ENCODE assay signal across 8 mouse cellular contexts in genomic region chr14:118236886-118237289, GRCm38 (mm10). TPM values are rescaled to one million over a fixed set of nuclear protein-coding genes. Genes with fewer than 3 reads are reported as not detected.
DNase-seq lines count a peak whose midpoint lies in the region; ATAC-seq lines count a peak whose summit lies in the region.

Sox21 (minus strand) TSS chr14:118237030.

- ATAC-seq in granulocyte monocyte progenitor cell, adult 5-6 weeks (replicated peaks; ENCODE audit: poor library complexity, severe bottlenecking): 0 out of 2 replicates have a peak, but pooled peaks have one; percentile 4
- peak; percentile 62 for ATAC-seq in liver, embryonic 16.5 days (ENCODE audit: low read depth)
- ATAC-seq in neural tube, embryonic 14.5 days (ENCODE audit: low read depth): peak; percentile 82

- H3K36me3 ChIP-seq in liver, embryonic 16.5 days (ENCODE audit: control insufficient read depth, insufficient read depth): no peaks in the 10 kb centered on the region
- no peaks in the 10 kb centered on the region for H3K36me3 ChIP-seq in neural tube, embryonic 14.5 days (ENCODE audit: control insufficient read depth, insufficient read depth, low read length)

- H3K4me3 ChIP-seq in brown adipose tissue, adult 24 weeks (ENCODE audit: insufficient read depth, low read depth, low read length): peak within 1 kb of the TSS; percentile 55
- peak within 1 kb of the TSS; percentile 52 for H3K4me3 ChIP-seq in liver, embryonic 16.5 days (ENCODE audit: low read depth, low read length)
- H3K4me3 ChIP-seq in neural tube, embryonic 14.5 days (ENCODE audit: low read depth, low read length): peak within 1 kb of the TSS; percentile 54

- H3K27me3 ChIP-seq in liver, embryonic 16.5 days (ENCODE audit: control insufficient read depth, insufficient read depth, low read depth, low read length): peaks cover 83% of the 10 kb centered on the region
- peaks cover 21% of the 10 kb centered on the region for H3K27me3 ChIP-seq in neural tube, embryonic 14.5 days (ENCODE audit: control insufficient read depth, insufficient read depth, low read length)

- under 1% methylated on average over 30 of the region's 34 CpGs for WGBS in liver, embryonic 16.5 days (ENCODE audit: insufficient replicate concordance)
- under 1% methylated on average over 34 of the region's 34 CpGs for WGBS in neural tube, embryonic 14.5 days

- no peaks in the 10 kb centered on the region for H3K9me3 ChIP-seq in liver, embryonic 16.5 days (replicated peaks; ENCODE audit: control insufficient read depth, low read length)
- H3K9me3 ChIP-seq in neural tube, embryonic 14.5 days (ENCODE audit: control insufficient read depth, low read length): no peaks in the 10 kb centered on the region

- H3K9ac ChIP-seq in liver, embryonic 16.5 days (ENCODE audit: low read depth, low read length): no peak within 1 kb of the TSS
- H3K9ac ChIP-seq in neural tube, embryonic 14.5 days (replicated peaks; ENCODE audit: low read depth, low read length): peak within 1 kb of the TSS; percentile 66

- peak within 1 kb of the TSS; percentile 65 for H3K4me2 ChIP-seq in liver, embryonic 16.5 days (ENCODE audit: low read depth, low read length)
- H3K4me2 ChIP-seq in neural tube, embryonic 14.5 days (ENCODE audit: low read depth, low read length): peak within 1 kb of the TSS; percentile 82

- H3K27ac ChIP-seq in brown adipose tissue, adult 24 weeks (replicated peaks; ENCODE audit: low read depth, low read length): no peak within 1 kb of the TSS
- H3K27ac ChIP-seq in liver, embryonic 16.5 days (ENCODE audit: low read length): no peak within 1 kb of the TSS
- peak within 1 kb of the TSS; percentile 78 for H3K27ac ChIP-seq in neural tube, embryonic 14.5 days (ENCODE audit: low read depth, low read length)

- peaks cover 2% of the 10 kb centered on the region; the same call in 1 of the 2 replicates for H3K4me1 ChIP-seq in brown adipose tissue, adult 24 weeks (ENCODE audit: control insufficient read depth, insufficient read depth, insufficient read length, low read length)
- H3K4me1 ChIP-seq in liver, embryonic 16.5 days (ENCODE audit: control insufficient read depth, low read depth, low read length): no peaks in the 10 kb centered on the region; the same call in none of the 2 replicates
- H3K4me1 ChIP-seq in neural tube, embryonic 14.5 days (ENCODE audit: control insufficient read depth, insufficient read depth, low read length): peaks cover 21% of the 10 kb centered on the region; the same call in 1 of the 2 replicates

- peak in 1 of 2 experiments; percentile 39 for DNase-seq in left cerebral cortex, adult 18-20 months (ENCODE audit: low spot score in 2 of 2)
- DNase-seq in left cerebral cortex, adult 11 months (ENCODE audit: low spot score): no peak
- peak; percentile 52 for DNase-seq in kidney, postnatal 10 days
- no peak for DNase-seq in gastrocnemius, adult 8-10 months (ENCODE audit: low spot score in 2 of 2)

RNA-seq across cellular contexts. Expression of gene Sox21, which starts in this region (rescaled TPM):
- 10 to 100 TPM; 12.9 to 13.0 TPM for total RNA-seq in left cerebral cortex, adult 18-20 months (2021)
- polyA plus RNA-seq in brown adipose tissue, adult 24 weeks (2012; ENCODE audit: insufficient read depth, insufficient read length, missing spikeins): not detected in 2 replicates
- total RNA-seq in granulocyte monocyte progenitor cell, adult 5-6 weeks (2014; fragmentation: Nextera tagmentation): not detected in 2 replicates
- not detected in 2 replicates for total RNA-seq in granulocyte monocyte progenitor cell, adult 5-6 weeks (2017)
- not detected in 2 replicates for polyA plus RNA-seq in liver, embryonic 16.5 days (2015; fragmentation: Nextera tagmentation; extraction: Ambion mirVana)
- polyA plus RNA-seq in neural tube, embryonic 14.5 days (2014; fragmentation: Nextera tagmentation; extraction: Ambion mirVana): 6.9 and 7.3 TPM in 2 replicates
- total RNA-seq in gastrocnemius, adult 8-10 months (2022): not detected

Comparison
In these comparisons a context has a peak if more than half of its experiments do, and no peak if none do; other contexts are left out.
1. RNA of gene Sox21 (total RNA-seq): 12.9 to 13.0 TPM in left cerebral cortex, adult 18-20 months; not detected in granulocyte monocyte progenitor cell, adult 5-6 weeks and not detected in gastrocnemius, adult 8-10 months; every median in the first group is over 10 times any median in the second.
2. Peak in ATAC-seq in granulocyte monocyte progenitor cell, adult 5-6 weeks; RNA of the gene not detected or under 1 TPM.
3. Peak in ATAC-seq, H3K4me3 ChIP-seq and H3K4me2 ChIP-seq in liver, embryonic 16.5 days; RNA of the gene not detected or under 1 TPM.
4. ATAC-seq: peak in every context shown above with its lines; median percentile 82 in neural tube, embryonic 14.5 days; 62 in liver, embryonic 16.5 days; 4 in granulocyte monocyte progenitor cell, adult 5-6 weeks.
5. Peak in every context shown above with its lines, with median percentiles within 50 percentile points of each other: H3K4me3 ChIP-seq.